Mouse (Mus musculus) embryonic facial prominence, embryonic 11.5 days (tissue): ENCODE measurements around the gene Tbc1d16. TPM values are rescaled to one million over a fixed set of nuclear protein-coding genes. Genes with fewer than 3 reads are reported as not detected.
A peak's percentile ranks its signal among the peaks of the same experiment; 100 is the strongest.

Experiments used
- ATAC-seq: fragments of 200-750 bp; cut with Nextera tagmentation; replicated peaks from 2 replicates; pipeline ENCODE4 v1.8.0; 2017; ENCODE audit warnings: low read depth; ENCODE audit not compliant: insufficient number of reproducible peaks, low FRiP score, low TSS enrichment
- DNase-seq: peaks from one replicate; pipeline ENCODE4 v3.0.0-alpha.2; 2015; ENCODE audit warnings: low spot score
- H3K27ac ChIP-seq: fragments of 300-500 bp; sonication (generic); replicated peaks from 2 replicates; pipeline ENCODE4 v1.5.1; 2014; ENCODE audit warnings: mild to moderate bottlenecking, low read depth, low read length, control low read depth
- H3K27me3 ChIP-seq: fragments of 300-500 bp; sonication (generic); 2 replicates; pipeline ENCODE4 v1.6.1; 2014; ENCODE audit warnings: mild to moderate bottlenecking, low read length, moderate library complexity, mixed read lengths; ENCODE audit not compliant: control insufficient read depth, insufficient read depth
- H3K36me3 ChIP-seq: fragments of 300-500 bp; sonication (generic); replicated peaks from 2 replicates; pipeline ENCODE4 v1.6.1; 2014; ENCODE audit warnings: low read depth, mild to moderate bottlenecking, low read length, moderate library complexity, mixed read lengths; ENCODE audit not compliant: control insufficient read depth, insufficient read depth
- H3K4me1 ChIP-seq: fragments of 300-500 bp; sonication (generic); 2 replicates; pipeline ENCODE4 v1.6.1; 2014; ENCODE audit warnings: low read length, mixed read lengths; ENCODE audit not compliant: control insufficient read depth, insufficient read depth
- H3K4me2 ChIP-seq: fragments of 300-500 bp; sonication (generic); 2 replicates; pipeline ENCODE4 v1.6.1; 2014; ENCODE audit warnings: low read depth, mild to moderate bottlenecking, control low read depth, low read length, moderate library complexity
- H3K4me3 ChIP-seq: fragments of 300-500 bp; sonication (generic); 2 replicates; pipeline ENCODE4 v1.5.1; 2014; ENCODE audit warnings: low read depth, low read length, control low read depth
- H3K9ac ChIP-seq: fragments of 300-500 bp; sonication (generic); replicated peaks from 2 replicates; pipeline ENCODE4 v1.6.1; 2014; ENCODE audit warnings: mild to moderate bottlenecking, control low read depth, low read length
- H3K9me3 ChIP-seq: fragments of 300-500 bp; sonication (generic); replicated peaks from 2 replicates; pipeline ENCODE4 v1.6.1; 2016; ENCODE audit warnings: mild to moderate bottlenecking, low read length, inconsistent platforms, mixed read lengths; ENCODE audit not compliant: control insufficient read depth
- WGBS: fragments of 180-500 bp; shearing (Covaris S2); extraction: QIAGEN DNeasy Blood & Tissue Kit; methylation state at CpG from one replicate; pipeline ENCODE4 v1.1.7; 2014; 5-methylcytosine and 5-hydroxymethylcytosine counted together
- polyA plus RNA-seq: library from polyadenylated mRNA; unstranded; fragments of >200 nt; fragmentation: Nextera tagmentation; extraction: Ambion mirVana; gene quantifications from 2 replicates; pipeline ENCODE4 v1.2.1, GENCODE M21; 2014

The Tbc1d16 gene
- polyA plus RNA-seq, 1 experiment from 2014 or later, result 9.5 TPM

- Histone ChIP-seq H3K27ac (no peak overlapping the region), H3K9ac (no peak overlapping the region), H3K9me3 (no peaks in the 10 kb centered on the region), H3K4me2 (no peak overlapping the region), H3K27me3 (no peaks in the 10 kb centered on the region), H3K36me3 (no peaks in the 10 kb centered on the region), H3K4me3 (no peak overlapping the region), H3K4me1 (0 out of 2 replicates have a peak, but pooled peaks cover 3% of the 10 kb centered on the region)
- ATAC-seq, result no peak
- 96% methylated on average over 20 of the region's 20 CpGs for WGBS
- DNase-seq, result no peak
Observed at GRCm38 (mm10) chr11:119208870-119209370, 19.4 kb downstream of the Tbc1d16 start.

DNA sequence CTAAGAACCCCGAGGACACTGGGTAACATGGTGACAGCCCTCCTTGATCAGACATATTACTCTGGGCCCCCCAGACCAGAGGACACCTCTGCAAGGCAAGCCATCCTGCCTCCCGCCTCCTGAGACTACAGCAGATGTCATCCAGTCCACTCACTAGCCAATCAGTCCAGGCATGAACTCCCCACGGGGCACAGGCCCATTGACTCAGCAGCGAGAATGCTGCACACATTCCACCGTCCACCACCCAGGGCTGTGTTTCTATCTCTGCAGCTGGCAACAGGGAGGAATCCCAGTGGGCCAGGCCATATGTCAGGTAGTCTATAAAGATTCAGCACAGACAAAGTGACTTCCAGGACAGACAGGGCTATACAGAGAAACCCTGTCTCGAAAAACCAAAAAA, 20.3 kb downstream of the Tbc1d16 start:
- H3K36me3 ChIP-seq, result no peaks in the 10 kb centered on the region
- no peak overlapping the region for H3K9ac ChIP-seq
- no peaks in the 10 kb centered on the region for H3K9me3 ChIP-seq
- DNase-seq (no peak), ATAC-seq (no peak)
- WGBS, result 83% methylated on average over 6 of the region's 6 CpGs
- H3K27ac ChIP-seq, result no peak overlapping the region
- H3K4me3 ChIP-seq, result no peak overlapping the region
- H3K27me3 ChIP-seq, result no peaks in the 10 kb centered on the region
- H3K4me1 ChIP-seq, result 0 out of 2 replicates have a peak, but pooled peaks cover 3% of the 10 kb centered on the region
- no peak overlapping the region for H3K4me2 ChIP-seq

DNA sequence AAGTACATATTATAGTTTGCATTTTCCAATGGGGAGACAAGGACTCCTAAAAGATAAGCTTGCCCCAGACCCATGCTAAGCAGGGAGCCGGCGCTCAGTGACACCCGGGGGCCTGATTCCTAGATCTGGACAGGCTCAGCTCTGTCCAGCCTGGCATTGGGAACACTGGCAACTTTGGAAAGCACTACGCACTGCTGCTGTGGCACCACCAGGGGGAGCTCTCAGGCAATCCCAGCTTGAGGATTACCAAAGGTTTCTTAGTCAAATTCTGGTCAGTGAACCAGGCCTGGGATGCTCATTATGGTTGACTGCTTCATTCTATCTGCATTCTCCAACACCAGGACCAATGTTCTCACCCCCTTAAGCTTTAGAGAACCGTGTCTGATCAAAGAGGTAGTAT, 21.7 kb downstream of the Tbc1d16 start:
- Histone ChIP-seq H3K9ac (no peak overlapping the region), H3K27me3 (no peaks in the 10 kb centered on the region), H3K36me3 (no peaks in the 10 kb centered on the region), H3K4me2 (no peak overlapping the region), H3K9me3 (no peaks in the 10 kb centered on the region), H3K4me1 (0 out of 2 replicates have a peak, but pooled peaks cover 3% of the 10 kb centered on the region), H3K27ac (no peak overlapping the region), H3K4me3 (no peak overlapping the region)
- ATAC-seq, result no peak
- DNase-seq, result peak; percentile 79
- WGBS, result 35% methylated on average over 5 of the region's 5 CpGs

- ATAC-seq (no peak), DNase-seq (no peak)
- H3K27me3 ChIP-seq, result no peaks in the 10 kb centered on the region
- no peak overlapping the region for H3K4me2 ChIP-seq
- 85% methylated on average over 10 of the region's 10 CpGs for WGBS
- no peak overlapping the region for H3K27ac ChIP-seq
- no peaks in the 10 kb centered on the region for H3K36me3 ChIP-seq
- no peaks in the 10 kb centered on the region for H3K9me3 ChIP-seq
- no peak overlapping the region for H3K9ac ChIP-seq
- H3K4me1 ChIP-seq, result 0 out of 2 replicates have a peak, but pooled peaks cover 3% of the 10 kb centered on the region
- H3K4me3 ChIP-seq, result no peak overlapping the region
Observed at GRCm38 (mm10) chr11:119205738-119206137, 22.6 kb downstream of the Tbc1d16 start.

- Histone ChIP-seq H3K4me2 (no peak overlapping the region), H3K36me3 (no peaks in the 10 kb centered on the region), H3K9me3 (no peaks in the 10 kb centered on the region), H3K4me1 (no peaks in the 10 kb centered on the region), H3K9ac (no peak overlapping the region), H3K27me3 (no peaks in the 10 kb centered on the region), H3K4me3 (no peak overlapping the region), H3K27ac (no peak overlapping the region)
- ATAC-seq (no peak), DNase-seq (peak; percentile 43)
- WGBS, result 52% methylated on average over 5 of the region's 5 CpGs
Observed at GRCm38 (mm10) chr11:119203423-119203822, 24.9 kb downstream of the Tbc1d16 start.

GRCm38 (mm10) chr11:119199233-119199601, 29.1 kb downstream of the Tbc1d16 start:
- Histone ChIP-seq H3K4me2 (no peak overlapping the region), H3K36me3 (no peaks in the 10 kb centered on the region), H3K9ac (no peak overlapping the region), H3K9me3 (no peaks in the 10 kb centered on the region), H3K27ac (no peak overlapping the region), H3K27me3 (no peaks in the 10 kb centered on the region), H3K4me3 (no peak overlapping the region), H3K4me1 (no peaks in the 10 kb centered on the region)
- no peak for ATAC-seq
- WGBS, result 81% methylated on average over 4 of the region's 4 CpGs
- no peak for DNase-seq

DNA sequence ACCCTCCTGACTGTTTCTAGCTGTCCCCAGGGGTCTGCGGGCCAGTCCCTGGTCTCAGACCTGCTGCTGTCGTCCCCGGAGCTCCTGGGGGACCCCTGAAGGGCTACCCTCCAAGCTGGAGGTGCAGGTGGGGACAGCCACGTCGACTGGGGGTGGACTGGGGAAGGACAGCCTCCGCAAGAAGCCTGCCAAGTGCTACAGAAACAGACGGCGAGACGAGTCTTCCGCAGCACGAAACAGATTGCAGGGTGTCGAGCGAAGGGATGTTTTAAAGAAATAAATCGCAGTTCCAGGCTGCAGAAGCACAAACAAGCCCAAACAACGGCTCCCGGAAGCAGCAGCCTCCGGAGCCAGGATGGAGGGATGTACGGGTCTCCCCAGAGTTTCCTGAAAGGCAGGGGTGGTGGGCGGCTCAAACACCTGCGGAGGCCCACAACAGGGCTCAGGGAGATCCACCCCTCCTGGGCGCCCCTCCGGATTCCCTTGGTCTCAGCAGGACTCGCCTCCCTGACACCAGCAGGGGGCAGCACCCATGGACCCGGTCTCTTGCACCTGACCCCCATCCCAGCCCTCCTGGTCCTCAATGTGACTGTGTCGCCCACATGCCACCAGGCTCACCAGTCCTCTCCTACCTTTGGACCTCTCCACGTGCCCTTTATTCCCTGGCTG, 29.6 kb downstream of the Tbc1d16 start:
- H3K4me1 ChIP-seq, result no peaks in the 10 kb centered on the region
- H3K36me3 ChIP-seq, result no peaks in the 10 kb centered on the region
- DNase-seq, result peak; percentile 36
- no peak for ATAC-seq
- H3K9me3 ChIP-seq, result no peaks in the 10 kb centered on the region
- 59% methylated on average over 26 of the region's 26 CpGs for WGBS
- no peak overlapping the region for H3K9ac ChIP-seq
- H3K27ac ChIP-seq, result no peak overlapping the region
- no peak overlapping the region for H3K4me3 ChIP-seq
- no peaks in the 10 kb centered on the region for H3K27me3 ChIP-seq
- H3K4me2 ChIP-seq, result no peak overlapping the region

DNA sequence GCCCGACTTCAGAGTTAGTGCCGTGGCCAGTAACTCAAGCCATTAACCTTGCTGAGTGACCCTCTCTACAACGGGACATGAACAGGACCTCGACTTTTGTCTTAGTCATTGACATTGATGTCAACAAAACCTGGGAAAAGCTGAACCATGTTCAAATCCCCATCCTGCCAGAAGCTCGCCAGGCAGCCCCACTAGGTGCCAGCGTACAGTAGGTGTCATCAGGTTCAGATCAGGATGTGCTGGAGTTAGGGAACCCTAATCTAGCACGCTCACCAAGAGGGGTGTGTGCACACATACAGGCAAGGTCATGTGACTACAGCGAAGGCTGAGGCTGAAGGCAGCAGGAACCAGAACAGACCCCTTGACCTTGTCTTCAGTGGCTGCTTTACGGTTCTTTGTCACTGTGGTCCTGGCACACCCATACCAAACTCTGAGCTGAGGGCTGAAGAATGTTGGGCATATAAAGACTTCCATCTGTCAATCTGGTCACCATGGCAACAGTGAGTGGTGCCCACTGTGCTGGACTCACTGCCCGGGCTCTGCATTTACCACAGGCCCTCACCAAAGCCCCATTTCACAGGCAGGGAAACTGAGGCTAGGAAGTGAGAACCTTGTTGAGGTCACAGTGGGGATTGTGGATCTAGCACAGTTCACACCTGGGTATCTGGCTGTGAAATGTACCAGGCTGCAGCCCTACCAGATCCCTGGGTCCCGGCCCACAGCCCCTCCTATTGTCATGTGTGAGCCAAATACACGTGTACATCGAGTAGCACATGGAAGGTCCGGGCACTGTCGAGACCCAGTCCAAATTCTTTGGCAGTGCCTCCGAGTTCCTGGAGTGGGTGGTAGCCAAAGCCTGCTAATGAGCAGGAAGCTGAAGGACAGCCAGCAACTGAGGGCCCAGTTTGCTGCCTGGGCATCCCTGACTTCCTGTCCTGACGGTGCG, 30.4 kb downstream of the Tbc1d16 start:
- DNase-seq, result no peak
- Histone ChIP-seq H3K4me2 (no peak overlapping the region), H3K27ac (no peak overlapping the region), H3K9ac (no peak overlapping the region), H3K27me3 (no peaks in the 10 kb centered on the region), H3K9me3 (no peaks in the 10 kb centered on the region), H3K4me3 (no peak overlapping the region), H3K36me3 (no peaks in the 10 kb centered on the region), H3K4me1 (no peaks in the 10 kb centered on the region)
- no peak for ATAC-seq
- WGBS, result 88% methylated on average over 18 of the region's 18 CpGs
